Mouse (Mus musculus) lung, adult 2 months (tissue): Measurements from ENCODE around the gene Il21.

Experiments
- CTCF ChIP-seq: fragments of 200-500 bp; IDR thresholded peaks from 2 replicates; pipeline ENCODE4 v1.5.1; 2011; ENCODE audit warnings: mild to moderate bottlenecking, low read length, control low read depth; ENCODE audit not compliant: insufficient read depth
- POLR2A ChIP-seq: fragments of 200-500 bp; IDR thresholded peaks from 2 replicates; pipeline ENCODE4 v1.6.1; 2011; ENCODE audit warnings: low read depth, mild to moderate bottlenecking, control low read depth, low read length, borderline replicate concordance; ENCODE audit errors: extremely low read depth

DNA sequence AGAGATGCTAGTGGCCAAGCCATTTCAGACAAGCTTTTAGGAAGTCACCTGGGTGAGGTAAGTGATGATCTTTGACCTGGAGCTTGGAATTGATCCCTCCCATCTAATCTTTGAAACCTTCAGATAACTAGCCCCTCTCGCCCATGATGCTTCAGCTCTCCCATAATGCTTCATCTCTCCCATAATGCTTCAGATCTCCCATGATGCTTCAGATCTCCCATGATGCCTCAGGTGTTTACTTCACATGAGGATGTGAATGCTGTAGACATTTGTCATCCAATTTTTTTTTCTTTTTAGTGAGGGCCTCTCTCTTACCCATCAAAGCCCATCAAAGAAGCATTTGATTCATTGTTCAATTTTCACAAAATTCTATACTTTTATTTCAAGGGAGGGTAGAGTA is 46.9 kb downstream of the Il21 start:
- TF ChIP-seq CTCF (no peak), POLR2A (no peak)
